Mouse (Mus musculus) erythroblast, embryonic 14.5 days (primary cell): ENCODE data around the gene Il1f10. TPM values are rescaled to one million over a fixed set of nuclear protein-coding genes. Genes with fewer than 3 reads are reported as not detected.

Source experiments
- H3K27me3 ChIP-seq: 2 replicates; pipeline ENCODE4 v1.6.1; 2012; ENCODE audit warnings: inconsistent platforms; ENCODE audit not compliant: control insufficient read depth
- H3K36me3 ChIP-seq: 2 replicates; pipeline ENCODE4 v1.6.1; 2012; ENCODE audit warnings: mild to moderate bottlenecking, inconsistent platforms; ENCODE audit not compliant: control insufficient read depth
- H3K4me1 ChIP-seq: 2 replicates; pipeline ENCODE4 v1.6.1; 2012; ENCODE audit warnings: inconsistent platforms; ENCODE audit not compliant: control insufficient read depth
- H3K4me3 ChIP-seq: replicated peaks from 2 replicates; pipeline ENCODE3; 2012; ENCODE audit warnings: moderate library complexity, mild to moderate bottlenecking, inconsistent platforms
- H3K9me3 ChIP-seq: 2 replicates; pipeline ENCODE4 v1.6.1; 2012; ENCODE audit warnings: low read length, inconsistent platforms, mixed read lengths; ENCODE audit not compliant: control insufficient read depth
- GATA1 ChIP-seq: IDR thresholded peaks from 2 replicates; pipeline ENCODE4 v1.6.1; 2012; ENCODE audit warnings: low read length, inconsistent platforms, mixed read lengths
- TAL1 ChIP-seq: IDR thresholded peaks from 3 replicates; pipeline ENCODE4 v1.6.1; 2012; ENCODE audit warnings: low read length, inconsistent platforms, mixed read lengths
- polyA plus RNA-seq: library from polyadenylated mRNA; stranded (reverse); fragments of >175 nt; gene quantifications from 2 replicates; pipeline ENCODE4 v1.2.3, GENCODE M21; 2012

Gene Il1f10
- polyA plus RNA-seq, 1 experiment, result not detected

DNA sequence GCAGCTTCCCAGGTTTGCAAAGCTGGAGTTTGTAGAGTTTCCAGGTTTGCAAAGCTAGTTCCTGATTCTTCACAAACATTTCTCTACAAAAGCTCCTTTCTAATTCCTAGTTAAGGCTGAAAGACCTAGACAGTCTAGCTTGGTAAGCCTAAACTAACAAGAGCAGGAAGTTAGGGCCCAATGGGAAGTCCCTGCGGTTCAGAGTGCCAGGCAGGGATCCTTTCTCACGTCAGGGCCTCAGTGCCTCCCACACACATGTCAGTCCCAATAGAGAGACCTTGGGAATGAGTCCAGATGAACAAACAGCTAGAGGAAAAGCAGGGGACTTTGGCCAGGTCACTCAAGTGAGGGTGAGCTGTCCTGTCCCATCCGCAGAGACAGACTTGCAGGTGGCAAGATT lies 44.3 kb downstream of the Il1f10 start:
- no peak for TF ChIP-seq GATA1
- TF ChIP-seq TAL1, result no peak
- no peaks in the 10 kb centered on the region for H3K9me3 ChIP-seq

DNA sequence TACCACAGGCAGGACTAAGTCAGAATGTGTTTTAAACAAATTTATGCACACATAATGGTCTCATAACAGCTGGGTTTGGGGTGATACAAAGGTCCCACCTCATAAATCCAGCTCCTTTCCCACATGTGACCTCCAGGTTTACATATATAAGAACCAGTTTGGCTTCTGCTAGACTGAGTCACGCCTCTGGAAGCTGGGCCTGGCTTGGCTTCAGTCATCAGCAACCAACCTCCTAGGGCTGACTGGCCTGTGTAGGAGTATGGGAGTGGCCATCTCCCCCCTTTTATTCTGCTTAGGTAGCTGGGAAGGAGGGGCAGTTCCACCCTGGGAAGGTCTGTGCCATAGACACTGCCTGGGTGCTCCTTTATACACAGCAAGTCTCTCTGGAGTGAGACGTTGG lies 45.5 kb downstream of the Il1f10 start, which contains the start of gene Il1rn:
Il1rn (plus strand) TSS at position 309 of the 400 bp plus-strand sequence.
- Histone ChIP-seq H3K4me1 (no peaks in the 10 kb centered on the region), H3K27me3 (no peaks in the 10 kb centered on the region), H3K4me3 (no peak within 1 kb of the TSS), H3K9me3 (no peaks in the 10 kb centered on the region), H3K36me3 (no peaks in the 10 kb centered on the region)
- TF ChIP-seq TAL1 (no peak), GATA1 (no peak)

More for the DNA sequence above, 44.3 kb downstream of the Il1f10 start:
- Histone ChIP-seq H3K36me3 (no peaks in the 10 kb centered on the region), H3K4me1 (no peaks in the 10 kb centered on the region), H3K4me3 (no peak overlapping the region), H3K27me3 (no peaks in the 10 kb centered on the region)

DNA sequence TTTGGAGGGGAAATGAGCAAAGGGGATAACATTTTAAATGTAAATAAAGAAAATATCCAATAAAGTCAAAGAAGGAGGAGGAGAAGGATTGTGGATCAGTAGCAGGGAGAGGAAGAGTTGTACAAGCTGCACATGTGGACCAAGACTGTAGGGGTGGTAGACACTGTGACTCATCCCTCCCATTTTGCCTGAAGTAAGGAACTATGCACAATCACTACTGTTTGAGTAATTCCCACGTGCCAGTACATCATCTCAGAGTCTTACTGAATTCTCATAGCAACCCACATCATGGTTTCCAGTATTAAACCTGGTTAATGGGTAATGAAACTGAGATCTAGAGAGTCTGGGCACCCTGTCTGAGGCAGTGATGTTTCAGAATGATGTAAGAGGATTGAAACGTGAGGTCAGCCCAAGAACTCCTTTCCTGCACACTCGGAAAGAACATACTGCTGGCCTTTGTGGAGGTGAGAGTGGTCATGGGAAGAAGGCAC lies 50.4 kb downstream of the Il1f10 start:
- no peak overlapping the region for H3K4me3 ChIP-seq
- H3K36me3 ChIP-seq, result no peaks in the 10 kb centered on the region
- no peaks in the 10 kb centered on the region for H3K4me1 ChIP-seq
- TF ChIP-seq TAL1, result no peak
- TF ChIP-seq GATA1, result no peak
- H3K9me3 ChIP-seq, result no peaks in the 10 kb centered on the region
- no peaks in the 10 kb centered on the region for H3K27me3 ChIP-seq

Other genes with a start within 250 kb of the Il1f10 start
- not detected in 2 replicates for gene Hnmt, start 241.8 kb upstream of the Il1f10 start, polyA plus RNA-seq
- not detected in 2 replicates for gene Tbpl2, start 194.6 kb upstream of the Il1f10 start, polyA plus RNA-seq
- not detected in 2 replicates for gene Il1f8, start 138.0 kb upstream of the Il1f10 start, polyA plus RNA-seq
- gene Il1f9, start 104.7 kb upstream of the Il1f10 start, polyA plus RNA-seq, result not detected in 2 replicates
- not detected in 2 replicates for gene Il1f6, start 75.8 kb upstream of the Il1f10 start, polyA plus RNA-seq
- not detected in 2 replicates for gene Il1f5, start 14.2 kb upstream of the Il1f10 start, polyA plus RNA-seq
- gene Il1rn, start 45.7 kb downstream of the Il1f10 start, polyA plus RNA-seq, result not detected in 2 replicates
- gene Psd4, start 76.4 kb downstream of the Il1f10 start, polyA plus RNA-seq, result 0.51 and 0.54 TPM in 2 replicates
- not detected in 2 replicates for gene Pax8, start 184.4 kb downstream of the Il1f10 start, polyA plus RNA-seq